Comparison of ENCODE assay signal across 8 mouse cellular contexts in the genomic region with DNA sequence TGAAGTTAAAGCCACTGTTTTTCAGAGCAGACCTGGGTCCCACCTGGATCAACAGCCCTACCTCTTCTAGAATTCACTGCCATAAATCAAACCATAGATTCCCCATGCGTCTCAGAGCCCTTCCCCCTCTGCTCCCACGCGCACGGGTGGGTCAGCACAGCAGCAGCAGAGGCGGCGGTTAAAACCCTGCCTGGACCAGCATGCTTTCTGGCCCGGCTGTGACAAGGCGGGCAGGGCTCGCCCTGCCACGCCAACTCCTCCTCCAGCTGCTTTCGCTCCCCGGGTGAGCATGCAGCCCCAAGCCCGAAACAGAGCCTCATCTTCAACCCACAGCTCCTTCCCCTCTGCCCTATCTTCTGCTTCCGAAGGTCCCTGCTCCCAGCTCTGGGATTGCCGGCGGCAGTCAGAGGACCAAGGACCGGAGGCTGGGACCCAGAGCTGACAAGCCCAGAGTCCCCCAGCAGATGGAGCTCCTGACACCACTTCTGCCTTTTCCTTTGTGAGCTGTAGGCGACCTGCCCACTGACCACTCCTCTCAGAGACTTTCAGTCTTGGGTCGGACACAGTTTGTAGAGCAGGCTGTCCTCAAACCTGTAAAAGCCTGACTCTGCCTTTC. TPM values are rescaled to one million over a fixed set of nuclear protein-coding genes. Genes with fewer than 3 reads are reported as not detected.
DNase-seq lines count a peak whose midpoint lies in the region; ATAC-seq and TF ChIP-seq lines count a peak whose summit lies in the region.

No protein-coding gene starts in this region.

- H3K27ac ChIP-seq in forebrain, embryonic 13.5 days = no peak overlapping the region
- no peak overlapping the region for H3K27ac ChIP-seq in lung, embryonic 14.5 days (ENCODE audit: low read depth)

- ATAC-seq in forebrain, embryonic 13.5 days = peak; percentile 89
- peak; percentile 86 for ATAC-seq in lung, embryonic 14.5 days (ENCODE audit: insufficient read depth)

- peak overlapping the region; percentile 39 for H3K4me3 ChIP-seq in forebrain, embryonic 13.5 days
- peak overlapping the region; percentile 39 for H3K4me3 ChIP-seq in lung, embryonic 14.5 days (ENCODE audit: low read depth, low read length)

- under 1% methylated on average over 19 of the region's 19 CpGs for WGBS in forebrain, embryonic 13.5 days
- 1% methylated on average over 19 of the region's 19 CpGs for WGBS in lung, embryonic 14.5 days

- peak; percentile 71 for TF ChIP-seq CTCF in brain, embryonic 14.5 days (IDR thresholded peaks at IDR 0.05; ENCODE audit: borderline replicate concordance, extremely low read depth, insufficient read depth, insufficient read length)
- TF ChIP-seq CTCF in lung, embryonic 14.5 days (IDR thresholded peaks at IDR 0.05; ENCODE audit: low read depth) = peak; percentile 79

- intact Hi-C loops in heart, postnatal 10 days (cut with DNase I) = loop anchor here (2.0 to 10.0 kb wide), 5 partner anchors 22 to 1644 kb away; partner anchors contain the start of gene Rps12

- peak overlapping the region; percentile 70 for H3K4me2 ChIP-seq in forebrain, embryonic 13.5 days
- H3K4me2 ChIP-seq in lung, embryonic 14.5 days = peak overlapping the region; percentile 67

- H3K9me3 ChIP-seq in forebrain, embryonic 13.5 days (replicated peaks) = no peaks in the 10 kb centered on the region
- no peaks in the 10 kb centered on the region for H3K9me3 ChIP-seq in lung, embryonic 14.5 days (ENCODE audit: low read depth, low read length)

- no peaks in the 10 kb centered on the region for H3K27me3 ChIP-seq in forebrain, embryonic 13.5 days
- H3K27me3 ChIP-seq in lung, embryonic 14.5 days (ENCODE audit: insufficient read depth, low read length) = no peaks in the 10 kb centered on the region

- TF ChIP-seq POLR2A in brain, embryonic 14.5 days (IDR thresholded peaks at IDR 0.05; ENCODE audit: borderline replicate concordance, extremely low read depth, insufficient read depth, insufficient read length, poor library complexity, severe bottlenecking) = no peak

- H3K4me1 ChIP-seq in forebrain, embryonic 13.5 days = peaks cover 3% of the 10 kb centered on the region; the same call in 1 of the 2 replicates
- no peaks in the 10 kb centered on the region for H3K4me1 ChIP-seq in lung, embryonic 14.5 days (ENCODE audit: insufficient read depth)

- no peaks in the 10 kb centered on the region for H3K36me3 ChIP-seq in forebrain, embryonic 13.5 days (ENCODE audit: poor library complexity, severe bottlenecking)
- H3K36me3 ChIP-seq in lung, embryonic 14.5 days (ENCODE audit: insufficient read depth) = no peaks in the 10 kb centered on the region

- H3K9ac ChIP-seq in forebrain, embryonic 13.5 days = peak overlapping the region; percentile 67
- peak overlapping the region; percentile 56 for H3K9ac ChIP-seq in lung, embryonic 14.5 days

- DNase-seq in CD4-positive, CD25-positive, alpha-beta regulatory T cell, adult 2 months (ENCODE audit: low read depth, low spot score) = peak; percentile 59
- peak; percentile 84 for DNase-seq in brain, embryonic 14.5 days (ENCODE audit: low read depth)
- DNase-seq in heart, postnatal 10 days = peak; percentile 87 to 88
- DNase-seq in kidney, postnatal 4 days = peak; percentile 88 to 92
- DNase-seq in lung, embryonic 14.5 days = peak; percentile 92
- peak; percentile 67 for DNase-seq in ovary, adult 18-20 months (ENCODE audit: low spot score)
- peak; percentile 79 for DNase-seq in urinary bladder, postnatal 14 days (ENCODE audit: low spot score)

RNA-seq across cellular contexts. Expression of gene E030030I06Rik, which starts 8.3 kb away (rescaled TPM):
- 2.6 and 3.4 TPM in 2 replicates for polyA plus RNA-seq in brain, embryonic 14.5 days (2012; rRNA removed)
- polyA plus RNA-seq in forebrain, embryonic 13.5 days (2015; fragmentation: Nextera tagmentation; extraction: Ambion mirVana) = 8.9 and 10.3 TPM in 2 replicates
- total RNA-seq in heart, postnatal 10 days (2021) = 1 to 10 TPM; 1.5 to 2.2 TPM
- polyA plus RNA-seq in lung, embryonic 14.5 days (2014; fragmentation: Nextera tagmentation; extraction: Ambion mirVana) = 19.1 and 26.0 TPM in 2 replicates

RNA-seq across cellular contexts. Expression of gene Raet1e, which starts 17.6 kb away (rescaled TPM):
- 1.1 TPM in 2 replicates for polyA plus RNA-seq in brain, embryonic 14.5 days (2012; rRNA removed)
- 2.5 and 2.8 TPM in 2 replicates for polyA plus RNA-seq in forebrain, embryonic 13.5 days (2015; fragmentation: Nextera tagmentation; extraction: Ambion mirVana)
- under 1 TPM; 0.45 to 0.57 TPM for total RNA-seq in heart, postnatal 10 days (2021)
- polyA plus RNA-seq in lung, embryonic 14.5 days (2014; fragmentation: Nextera tagmentation; extraction: Ambion mirVana) = 9.3 and 9.4 TPM in 2 replicates

RNA-seq across cellular contexts. Expression of gene H60b, which starts 17.6 kb away (rescaled TPM):
- polyA plus RNA-seq in brain, embryonic 14.5 days (2012; rRNA removed) = 0.78 and 0.93 TPM in 2 replicates
- 0.61 and 0.81 TPM in 2 replicates for polyA plus RNA-seq in forebrain, embryonic 13.5 days (2015; fragmentation: Nextera tagmentation; extraction: Ambion mirVana)
- total RNA-seq in heart, postnatal 10 days (2021) = not detected
- 0.99 and 1.1 TPM in 2 replicates for polyA plus RNA-seq in lung, embryonic 14.5 days (2014; fragmentation: Nextera tagmentation; extraction: Ambion mirVana)
